Mouse (Mus musculus) forebrain, embryonic 11.5 days (tissue): Measurements from ENCODE around the gene Smndc1. TPM values are rescaled to one million over a fixed set of nuclear protein-coding genes. Genes with fewer than 3 reads are reported as not detected.
A peak's percentile ranks its signal among the peaks of the same experiment; 100 is the strongest.

Experiments used
- ATAC-seq: fragments of 200-750 bp; cut with Nextera tagmentation; replicated peaks from 2 replicates; pipeline ENCODE4 v1.8.0; 2017; ENCODE audit warnings: moderate TSS enrichment; ENCODE audit not compliant: low FRiP score
- DNase-seq: peaks from one replicate; pipeline ENCODE4 v3.0.0-alpha.2; 2017; ENCODE audit warnings: low spot score
- H3K27ac ChIP-seq: fragments of 300-500 bp; sonication (generic); 2 replicates; pipeline ENCODE4 v1.5.1; 2014; ENCODE audit warnings: low read depth, low read length
- H3K27me3 ChIP-seq: fragments of 300-500 bp; sonication (generic); 2 replicates; pipeline ENCODE4 v1.6.1; 2014; ENCODE audit warnings: mild to moderate bottlenecking, low read length, mixed read lengths; ENCODE audit not compliant: control insufficient read depth, insufficient read depth
- H3K36me3 ChIP-seq: fragments of 300-500 bp; sonication (generic); 2 replicates; pipeline ENCODE4 v1.6.1; 2014; ENCODE audit warnings: mild to moderate bottlenecking, low read length, moderate library complexity, mixed read lengths; ENCODE audit not compliant: control insufficient read depth, insufficient read depth
- H3K4me1 ChIP-seq: fragments of 300-500 bp; sonication (generic); replicated peaks from 2 replicates; pipeline ENCODE4 v1.6.1; 2014; ENCODE audit warnings: low read length, mixed read lengths; ENCODE audit not compliant: control insufficient read depth, insufficient read depth
- H3K4me2 ChIP-seq: fragments of 300-500 bp; sonication (generic); 2 replicates; pipeline ENCODE4 v1.6.1; 2014; ENCODE audit warnings: low read depth, mild to moderate bottlenecking, low read length, moderate library complexity, mixed read lengths; ENCODE audit not compliant: severe bottlenecking
- H3K4me3 ChIP-seq: fragments of 300-500 bp; sonication (generic); 2 replicates; pipeline ENCODE4 v1.5.1; 2014; ENCODE audit warnings: low read depth, low read length
- H3K9ac ChIP-seq: fragments of 300-500 bp; sonication (generic); 2 replicates; pipeline ENCODE4 v1.6.1; 2014; ENCODE audit warnings: low read length
- H3K9me3 ChIP-seq: fragments of 300-500 bp; sonication (generic); 2 replicates; pipeline ENCODE4 v1.6.1; 2016; ENCODE audit warnings: low read length, mixed read lengths; ENCODE audit not compliant: control insufficient read depth
- WGBS: fragments of 180-500 bp; shearing (Covaris S2); extraction: QIAGEN DNeasy Blood & Tissue Kit; methylation state at CpG from one replicate; pipeline ENCODE4 v1.1.7; 2014; 5-methylcytosine and 5-hydroxymethylcytosine counted together
- polyA plus RNA-seq: library from polyadenylated mRNA; unstranded; fragments of >200 nt; fragmentation: Nextera tagmentation; extraction: Ambion mirVana; gene quantifications from 2 replicates; pipeline ENCODE4 v1.2.1, GENCODE M21; 2014

The Smndc1 gene
- polyA plus RNA-seq, 1 experiment from 2014 or later: 57.6 TPM

- DNase-seq (peak; percentile 82), ATAC-seq (no peak)
- H3K9me3 ChIP-seq: no peaks in the 10 kb centered on the region
- H3K36me3 ChIP-seq: no peaks in the 10 kb centered on the region
- H3K9ac ChIP-seq: no peak overlapping the region
- no peaks in the 10 kb centered on the region; the same call in 1 of the 2 replicates for H3K4me1 ChIP-seq
- H3K27me3 ChIP-seq: no peaks in the 10 kb centered on the region; the same call in 1 of the 2 replicates
- H3K27ac ChIP-seq: no peak overlapping the region
- H3K4me2 ChIP-seq: no peak overlapping the region
- 51% methylated on average over 5 of the region's 5 CpGs for WGBS
- no peak overlapping the region for H3K4me3 ChIP-seq
Observed at GRCm38 (mm10) chr19:53419834-53420233, 29.5 kb upstream of the Smndc1 start.

- H3K9me3 ChIP-seq: no peaks in the 10 kb centered on the region
- no peak overlapping the region for H3K9ac ChIP-seq
- 87% methylated on average over 17 of the region's 17 CpGs for WGBS
- no peaks in the 10 kb centered on the region; the same call in 1 of the 2 replicates for H3K4me1 ChIP-seq
- DNase-seq (no peak), ATAC-seq (no peak)
- H3K36me3 ChIP-seq: no peaks in the 10 kb centered on the region
- no peak overlapping the region for H3K27ac ChIP-seq
- H3K27me3 ChIP-seq: no peaks in the 10 kb centered on the region
- no peak overlapping the region for H3K4me3 ChIP-seq
- no peak overlapping the region for H3K4me2 ChIP-seq
Observed at GRCm38 (mm10) chr19:53415198-53415597, 24.8 kb upstream of the Smndc1 start.

- H3K27me3 ChIP-seq: no peaks in the 10 kb centered on the region
- no peaks in the 10 kb centered on the region for H3K36me3 ChIP-seq
- DNase-seq (no peak), ATAC-seq (no peak)
- no peak overlapping the region for H3K4me3 ChIP-seq
- no peak overlapping the region for H3K9ac ChIP-seq
- H3K9me3 ChIP-seq: no peaks in the 10 kb centered on the region
- no peaks in the 10 kb centered on the region; the same call in 1 of the 2 replicates for H3K4me1 ChIP-seq
- no peak overlapping the region for H3K4me2 ChIP-seq
- no peak overlapping the region for H3K27ac ChIP-seq
- WGBS: 91% methylated on average over 11 of the region's 11 CpGs
Observed at GRCm38 (mm10) chr19:53414650-53415049, 24.3 kb upstream of the Smndc1 start.

- no peak overlapping the region for H3K27ac ChIP-seq
- H3K4me3 ChIP-seq: no peak overlapping the region
- H3K36me3 ChIP-seq: no peaks in the 10 kb centered on the region
- no peak overlapping the region for H3K9ac ChIP-seq
- H3K4me2 ChIP-seq: no peak overlapping the region
- no peaks in the 10 kb centered on the region for H3K27me3 ChIP-seq
- 89% methylated on average over 15 of the region's 15 CpGs for WGBS
- H3K4me1 ChIP-seq: no peaks in the 10 kb centered on the region; the same call in 1 of the 2 replicates
- ATAC-seq (no peak), DNase-seq (no peak)
- H3K9me3 ChIP-seq: no peaks in the 10 kb centered on the region
Observed at GRCm38 (mm10) chr19:53413617-53414380, 23.4 kb upstream of the Smndc1 start.

GRCm38 (mm10) chr19:53412149-53412848, 21.9 kb upstream of the Smndc1 start:
- Histone ChIP-seq H3K27ac (peak overlapping the region; percentile 12; the same call in 1 of the 2 replicates), H3K4me1 (no peaks in the 10 kb centered on the region; the same call in 1 of the 2 replicates), H3K27me3 (no peaks in the 10 kb centered on the region), H3K4me2 (no peak overlapping the region), H3K9me3 (no peaks in the 10 kb centered on the region), H3K36me3 (no peaks in the 10 kb centered on the region), H3K9ac (no peak overlapping the region), H3K4me3 (no peak overlapping the region)
- DNase-seq (no peak), ATAC-seq (no peak; the same call in 1 of the 2 replicates)
- WGBS: 3% methylated on average over 6 of the region's 6 CpGs

GRCm38 (mm10) chr19:53409663-53410307, 19.4 kb upstream of the Smndc1 start:
- 66% methylated on average over 17 of the region's 17 CpGs for WGBS
- DNase-seq (no peak), ATAC-seq (no peak)
- Histone ChIP-seq H3K36me3 (no peaks in the 10 kb centered on the region), H3K27me3 (no peaks in the 10 kb centered on the region), H3K27ac (no peak overlapping the region), H3K4me2 (no peak overlapping the region), H3K9ac (no peak overlapping the region), H3K4me1 (no peaks in the 10 kb centered on the region; the same call in 1 of the 2 replicates), H3K9me3 (no peaks in the 10 kb centered on the region), H3K4me3 (no peak overlapping the region)

- Histone ChIP-seq H3K4me3 (no peak overlapping the region), H3K4me1 (no peaks in the 10 kb centered on the region; the same call in 1 of the 2 replicates), H3K27ac (no peak overlapping the region), H3K4me2 (no peak overlapping the region), H3K9me3 (no peaks in the 10 kb centered on the region), H3K9ac (no peak overlapping the region), H3K36me3 (no peaks in the 10 kb centered on the region), H3K27me3 (no peaks in the 10 kb centered on the region)
- no peak for ATAC-seq
- WGBS: 92% methylated on average over 8 of the region's 8 CpGs
- no peak for DNase-seq
Observed at GRCm38 (mm10) chr19:53408398-53408797, 18.0 kb upstream of the Smndc1 start.

GRCm38 (mm10) chr19:53407350-53407749, 17.0 kb upstream of the Smndc1 start:
- Histone ChIP-seq H3K27ac (no peak overlapping the region), H3K27me3 (no peaks in the 10 kb centered on the region), H3K9me3 (no peaks in the 10 kb centered on the region), H3K36me3 (no peaks in the 10 kb centered on the region), H3K4me1 (no peaks in the 10 kb centered on the region; the same call in 1 of the 2 replicates), H3K4me3 (no peak overlapping the region), H3K9ac (no peak overlapping the region), H3K4me2 (no peak overlapping the region)
- DNase-seq: no peak
- ATAC-seq: no peak
- WGBS: 86% methylated on average over 2 of the region's 2 CpGs
